Mouse (Mus musculus) frontal cortex, postnatal 14 days (tissue): ENCODE measurements around the gene Gm16506.
"Not testable (repeated sequence)": the region's sequence is repeated elsewhere in the genome, so short reads cannot be mapped to it uniquely, and the experiment has no call there.

Source experiments
- DNase-seq, 2 experiments: peaks; one replicate each; pipeline ENCODE4 v3.0.0; 2022; ENCODE audit warnings: low spot score in 2 of 2

Gm16506 gene

DNA sequence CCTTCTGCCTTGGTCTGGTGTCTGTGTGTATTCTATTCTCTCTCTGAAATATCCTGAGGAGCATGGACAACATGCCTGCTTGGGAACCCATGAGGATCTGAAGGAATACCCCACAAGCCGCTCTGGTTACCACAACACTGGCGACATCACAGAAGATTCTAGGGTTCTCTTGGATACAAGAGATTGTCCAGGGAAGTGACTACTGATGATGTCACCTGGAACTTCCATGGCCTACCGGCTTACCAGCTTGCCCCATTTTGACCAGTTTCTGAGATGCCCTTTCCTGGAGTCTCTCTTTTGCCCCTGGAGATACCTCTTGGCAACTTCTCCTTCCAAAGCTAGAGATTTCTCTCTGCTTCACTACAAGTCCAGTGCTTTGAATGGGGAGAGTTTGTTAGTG, at the start of gene Gm16506:
Gene Gm16506 (minus strand): TSS at position 101 of the 400 bp plus-strand sequence.
- not testable (repeated sequence) for DNase-seq

GRCm38 (mm10) chr14:43747566-43747965, 20.3 kb upstream of the Gm16506 start, which contains the start of gene Gm6526:
Gene Gm6526 (plus strand): TSS chr14:43747866.
- DNase-seq: not testable (repeated sequence)

- not testable (repeated sequence) for DNase-seq
Measured at GRCm38 (mm10) chr14:43697621-43698020, 29.7 kb downstream of the Gm16506 start, which contains the start of gene Gm7324. Gene Gm7324 (plus strand): TSS chr14:43697828.

- not testable (repeated sequence) for DNase-seq
Measured at GRCm38 (mm10) chr14:43677099-43677498, 50.2 kb downstream of the Gm16506 start, which contains the start of gene Gm8165. Gene Gm8165 (minus strand): TSS chr14:43677199.
